Mouse (Mus musculus) embryonic fibroblast, embryonic 13.5 days (primary cell): ENCODE measurements at regions not wholly inside any gene's neighbourhood (a gene's known extent, or its start where the extent isn't known, plus 50 kb on each side); places are given as distances from the start of the nearest gene placed in this dataset.

Source experiments
- CTCF ChIP-seq: IDR thresholded peaks from 2 replicates; pipeline ENCODE4 v1.5.1; 2011; ENCODE audit warnings: mild to moderate bottlenecking, control low read depth, low read length, moderate library complexity, borderline replicate concordance; ENCODE audit not compliant: insufficient read depth
- POLR2A ChIP-seq: IDR thresholded peaks from 2 replicates; pipeline ENCODE4 v1.6.1; 2011; ENCODE audit warnings: low read depth, mild to moderate bottlenecking, control low read depth, low read length, moderate library complexity

DNA sequence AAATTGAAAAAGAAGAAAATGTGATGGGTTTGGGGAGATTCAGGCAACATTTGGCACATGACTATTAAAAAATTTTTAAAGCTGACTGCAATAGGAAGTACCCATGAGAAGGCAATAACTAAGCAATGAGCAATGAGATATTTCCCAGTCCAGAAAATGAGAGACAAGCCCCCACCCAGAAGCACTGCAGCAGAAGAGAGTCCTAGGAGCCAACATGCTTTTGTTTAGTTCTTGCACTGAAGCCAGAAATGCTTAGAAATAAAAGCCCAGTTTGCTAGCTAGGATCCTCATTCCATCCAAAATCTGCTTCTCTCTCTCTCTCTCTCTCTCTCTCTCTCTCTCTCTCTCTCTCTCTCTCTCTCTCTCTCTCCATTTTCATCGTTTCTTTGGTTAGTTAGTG lies 120.4 kb upstream of the Reg3b start:
- TF ChIP-seq POLR2A (no peak), CTCF (no peak)
